Mouse (Mus musculus) urinary bladder, postnatal 25 days (tissue): ENCODE data around the gene Tmem210.

ENCODE experiments used
- DNase-seq: peaks from one replicate; pipeline ENCODE4 v3.0.0; 2022; ENCODE audit warnings: low spot score

Tmem210 gene

GRCm38 (mm10) chr2:25297093-25297492 lies 9.1 kb downstream of the Tmem210 start:
- DNase-seq: no peak

- no peak for DNase-seq
Measured at GRCm38 (mm10) chr2:25298046-25298445, 10.1 kb downstream of the Tmem210 start.

- DNase-seq: no peak
Measured at GRCm38 (mm10) chr2:25303452-25303851, 15.5 kb downstream of the Tmem210 start.

GRCm38 (mm10) chr2:25303931-25304656 lies 16.1 kb downstream of the Tmem210 start:
- no peak for DNase-seq

- DNase-seq: no peak
Measured at GRCm38 (mm10) chr2:25304657-25305541, 17.0 kb downstream of the Tmem210 start.

- no peak for DNase-seq
Measured at GRCm38 (mm10) chr2:25305587-25306359, 17.8 kb downstream of the Tmem210 start.

GRCm38 (mm10) chr2:25310180-25310579 lies 22.2 kb downstream of the Tmem210 start:
- DNase-seq: no peak

- no peak for DNase-seq
Measured at GRCm38 (mm10) chr2:25310969-25311368, 23.0 kb downstream of the Tmem210 start.

GRCm38 (mm10) chr2:25311491-25311891 lies 23.5 kb downstream of the Tmem210 start:
- no peak for DNase-seq

- DNase-seq: no peak
Measured at GRCm38 (mm10) chr2:25318119-25318966, 30.4 kb downstream of the Tmem210 start.

- DNase-seq: peak; percentile 61
Measured at GRCm38 (mm10) chr2:25318971-25319773, 31.2 kb downstream of the Tmem210 start, which contains the start of gene Grin1. Grin1 (minus strand) TSS chr2:25319187.

- no peak for DNase-seq
Measured at GRCm38 (mm10) chr2:25320084-25320483, 32.1 kb downstream of the Tmem210 start.

GRCm38 (mm10) chr2:25326036-25326435 lies 38.1 kb downstream of the Tmem210 start:
- no peak for DNase-seq

GRCm38 (mm10) chr2:25328440-25328839 lies 40.5 kb downstream of the Tmem210 start:
- no peak for DNase-seq

- DNase-seq: no peak
Measured at GRCm38 (mm10) chr2:25331470-25331869, 43.5 kb downstream of the Tmem210 start.

- DNase-seq: peak; percentile 99
Measured at GRCm38 (mm10) chr2:25332286-25333160, 44.6 kb downstream of the Tmem210 start, which contains the start of gene Man1b1. Man1b1 (plus strand) TSS chr2:25332338.

GRCm38 (mm10) chr2:25333569-25333968 lies 45.6 kb downstream of the Tmem210 start:
- DNase-seq: no peak

GRCm38 (mm10) chr2:25338303-25338702 lies 50.4 kb downstream of the Tmem210 start:
- no peak for DNase-seq
